Mouse (Mus musculus) liver, adult 2 months (tissue): ENCODE measurements around the gene Vav2. TPM values are rescaled to one million over a fixed set of nuclear protein-coding genes. Genes with fewer than 3 reads are reported as not detected.

Experiments used
- DNase-seq: peaks from one replicate; pipeline ENCODE4 v3.0.0-alpha.2; 2011; ENCODE audit warnings: low read depth, low spot score; ENCODE audit errors: extremely low read depth
- H3K27ac ChIP-seq: fragments of 200-500 bp; replicated peaks from 2 replicates; pipeline ENCODE4 v1.5.1; 2012; ENCODE audit warnings: low read depth, mild to moderate bottlenecking, control low read depth, inconsistent platforms, low read length; ENCODE audit not compliant: insufficient read depth
- H3K27me3 ChIP-seq: fragments of 200-500 bp; 2 replicates; pipeline ENCODE4 v1.6.1; 2012; ENCODE audit warnings: mild to moderate bottlenecking, moderate library complexity, low read length, inconsistent platforms; ENCODE audit not compliant: control insufficient read depth, insufficient read depth
- H3K36me3 ChIP-seq: fragments of 200-500 bp; 2 replicates; pipeline ENCODE4 v1.6.1; 2012; ENCODE audit warnings: low read length, inconsistent platforms; ENCODE audit not compliant: control insufficient read depth, insufficient read depth
- H3K4me1 ChIP-seq: fragments of 200-500 bp; 2 replicates; pipeline ENCODE4 v1.6.1; 2011; ENCODE audit warnings: low read length; ENCODE audit not compliant: control insufficient read depth, insufficient read depth
- H3K4me3 ChIP-seq: fragments of 200-500 bp; 2 replicates; pipeline ENCODE4 v1.5.1; 2011; ENCODE audit warnings: low read depth, mild to moderate bottlenecking, control low read depth, low read length, moderate library complexity; ENCODE audit not compliant: insufficient read depth
- H3K79me2 ChIP-seq: fragments of 200-500 bp; 2 replicates; pipeline ENCODE4 v1.6.1; 2012; ENCODE audit warnings: inconsistent platforms, mild to moderate bottlenecking, low read length, moderate library complexity; ENCODE audit not compliant: control insufficient read depth, insufficient read depth
- H3K9ac ChIP-seq: fragments of 200-500 bp; 2 replicates; pipeline ENCODE4 v1.6.1; 2012; ENCODE audit warnings: low read depth, mild to moderate bottlenecking, control low read depth, inconsistent platforms, low read length
- CTCF ChIP-seq: fragments of 200-500 bp; IDR thresholded peaks from 2 replicates; pipeline ENCODE4 v1.5.1; 2011; ENCODE audit warnings: low read depth, low read length, control low read depth
- POLR2A ChIP-seq: fragments of 200-500 bp; IDR thresholded peaks from 2 replicates; pipeline ENCODE4 v1.6.1; 2011; ENCODE audit warnings: low read length, control low read depth; ENCODE audit not compliant: insufficient read depth; ENCODE audit errors: extremely low read depth
- WGBS: fragments of 180-500 bp; shearing (Covaris S2); methylation state at CpG from one replicate; pipeline ENCODE4 v1.1.7; 2018; 5-methylcytosine and 5-hydroxymethylcytosine counted together
- polyA plus RNA-seq: library from polyadenylated mRNA; depleted of rRNA; stranded (reverse); fragments of >200 nt; gene quantifications from 2 replicates; pipeline ENCODE4 v1.2.3, GENCODE M21; 2012
- total RNA-seq: library from RNA; depleted of rRNA; stranded (reverse); fragments of >200 nt; gene quantifications from 2 replicates; pipeline ENCODE4 v1.2.3, GENCODE M21; 2014

The Vav2 gene
- total and polyA plus RNA-seq, 2 experiments: 17.6 to 26.0 TPM

GRCm38 (mm10) chr2:27392278-27392677 lies 34.6 kb downstream of the Vav2 start:
- WGBS: 56% methylated on average over 5 of the region's 5 CpGs
- H3K27me3 ChIP-seq: no peaks in the 10 kb centered on the region
- no peak for DNase-seq
- H3K9ac ChIP-seq: no peak overlapping the region
- peaks cover 36% of the 10 kb centered on the region for H3K4me1 ChIP-seq
- H3K4me3 ChIP-seq: no peak overlapping the region
- H3K79me2 ChIP-seq: peaks cover 56% of the 10 kb centered on the region
- no peak overlapping the region for H3K27ac ChIP-seq
- H3K36me3 ChIP-seq: no peaks in the 10 kb centered on the region
- TF ChIP-seq POLR2A: no peak
- TF ChIP-seq CTCF: no peak

DNA sequence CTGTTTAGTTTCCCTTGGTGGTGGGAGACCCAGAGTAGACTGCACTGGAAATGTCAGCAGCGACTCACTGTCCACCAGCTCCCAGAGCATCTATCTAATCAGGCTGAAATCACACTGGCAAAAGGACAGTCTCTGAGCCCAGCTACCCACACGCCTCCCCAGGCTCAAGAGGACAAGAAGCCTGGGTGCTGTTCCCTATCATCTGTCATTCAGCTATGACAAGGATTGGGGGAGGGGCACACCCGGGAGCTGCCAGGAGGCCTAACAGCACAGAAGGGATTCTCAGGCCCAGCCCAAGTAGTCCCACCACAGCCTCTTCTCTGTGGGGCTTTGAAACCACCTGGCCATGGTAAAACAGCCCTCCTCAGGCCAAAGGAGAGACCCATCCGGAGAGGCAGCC lies 36.1 kb downstream of the Vav2 start:
- 59% methylated on average over 4 of the region's 4 CpGs for WGBS
- peak overlapping the region; percentile 19; the same call in 1 of the 2 replicates for H3K27ac ChIP-seq
- no peak for DNase-seq

GRCm38 (mm10) chr2:27390325-27390724 lies 36.5 kb downstream of the Vav2 start:
- Histone ChIP-seq H3K9ac (no peak overlapping the region), H3K4me3 (no peak overlapping the region), H3K4me1 (peaks cover 34% of the 10 kb centered on the region), H3K36me3 (no peaks in the 10 kb centered on the region), H3K27me3 (no peaks in the 10 kb centered on the region), H3K79me2 (peaks cover 48% of the 10 kb centered on the region), H3K27ac (peak overlapping the region; percentile 19; the same call in 1 of the 2 replicates)
- TF ChIP-seq POLR2A (no peak), CTCF (no peak)
- peak; percentile 84 for DNase-seq
- WGBS: 47% methylated on average over 8 of the region's 8 CpGs

More for the DNA sequence above, 36.1 kb downstream of the Vav2 start:
- no peaks in the 10 kb centered on the region for H3K27me3 ChIP-seq
- peaks cover 47% of the 10 kb centered on the region for H3K79me2 ChIP-seq
- no peak overlapping the region for H3K4me3 ChIP-seq
- no peak overlapping the region for H3K9ac ChIP-seq
- peaks cover 36% of the 10 kb centered on the region for H3K4me1 ChIP-seq
- no peak for TF ChIP-seq POLR2A
- no peak for TF ChIP-seq CTCF
- H3K36me3 ChIP-seq: no peaks in the 10 kb centered on the region

GRCm38 (mm10) chr2:27389272-27390162 lies 37.3 kb downstream of the Vav2 start:
- Histone ChIP-seq H3K27ac (no peak overlapping the region), H3K4me1 (peaks cover 28% of the 10 kb centered on the region), H3K36me3 (no peaks in the 10 kb centered on the region), H3K9ac (no peak overlapping the region), H3K27me3 (no peaks in the 10 kb centered on the region), H3K4me3 (no peak overlapping the region), H3K79me2 (peaks cover 47% of the 10 kb centered on the region)
- 58% methylated on average over 14 of the region's 14 CpGs for WGBS
- TF ChIP-seq POLR2A: no peak
- no peak for TF ChIP-seq CTCF
- no peak for DNase-seq

DNA sequence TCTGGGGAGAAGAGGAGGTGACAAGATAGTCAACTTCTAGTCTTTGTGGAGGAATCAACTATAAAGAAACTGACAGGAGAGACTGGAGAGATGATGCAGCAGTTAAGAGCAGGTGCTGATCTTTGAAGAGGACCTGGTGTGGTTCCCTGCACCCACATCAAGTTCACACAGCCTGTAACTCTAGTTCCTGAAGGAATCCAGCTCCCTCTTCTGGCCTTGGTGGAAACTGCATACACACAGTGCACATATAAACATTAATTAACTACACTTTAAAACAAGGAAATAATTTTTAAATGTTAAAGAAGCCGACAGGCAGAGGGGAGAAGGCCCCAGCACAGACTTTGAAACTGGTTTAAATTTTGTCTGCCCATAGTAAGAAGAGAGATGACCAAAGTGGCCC lies 39.6 kb downstream of the Vav2 start:
- TF ChIP-seq CTCF (0 out of 2 replicates have a peak, but pooled peaks have one; percentile 1), POLR2A (no peak)
- no peak for DNase-seq
- Histone ChIP-seq H3K79me2 (peaks cover 44% of the 10 kb centered on the region), H3K4me3 (no peak overlapping the region), H3K27me3 (no peaks in the 10 kb centered on the region), H3K27ac (no peak overlapping the region), H3K9ac (no peak overlapping the region), H3K4me1 (peaks cover 17% of the 10 kb centered on the region), H3K36me3 (no peaks in the 10 kb centered on the region)
- WGBS: 100% methylated on average over 1 of the region's 1 CpGs

GRCm38 (mm10) chr2:27381698-27382097 lies 45.1 kb downstream of the Vav2 start:
- peak; percentile 67 for DNase-seq
- Histone ChIP-seq H3K4me3 (no peak overlapping the region), H3K36me3 (no peaks in the 10 kb centered on the region), H3K4me1 (peaks cover 8% of the 10 kb centered on the region; the same call in 1 of the 2 replicates), H3K27ac (peak overlapping the region; percentile 81), H3K9ac (no peak overlapping the region), H3K79me2 (peaks cover 44% of the 10 kb centered on the region), H3K27me3 (no peaks in the 10 kb centered on the region)
- WGBS: 11% methylated on average over 4 of the region's 4 CpGs
- TF ChIP-seq POLR2A (no peak), CTCF (no peak)
